Mouse (Mus musculus): ENCODE measurements around the gene Cenpi. TPM values are rescaled to one million over a fixed set of nuclear protein-coding genes. Genes with fewer than 3 reads are reported as not detected.

The Cenpi gene
- 10.6 and 14.0 TPM in 2 replicates for polyA plus RNA-seq (2015; fragmentation: Nextera tagmentation; extraction: Ambion mirVana)

DNA sequence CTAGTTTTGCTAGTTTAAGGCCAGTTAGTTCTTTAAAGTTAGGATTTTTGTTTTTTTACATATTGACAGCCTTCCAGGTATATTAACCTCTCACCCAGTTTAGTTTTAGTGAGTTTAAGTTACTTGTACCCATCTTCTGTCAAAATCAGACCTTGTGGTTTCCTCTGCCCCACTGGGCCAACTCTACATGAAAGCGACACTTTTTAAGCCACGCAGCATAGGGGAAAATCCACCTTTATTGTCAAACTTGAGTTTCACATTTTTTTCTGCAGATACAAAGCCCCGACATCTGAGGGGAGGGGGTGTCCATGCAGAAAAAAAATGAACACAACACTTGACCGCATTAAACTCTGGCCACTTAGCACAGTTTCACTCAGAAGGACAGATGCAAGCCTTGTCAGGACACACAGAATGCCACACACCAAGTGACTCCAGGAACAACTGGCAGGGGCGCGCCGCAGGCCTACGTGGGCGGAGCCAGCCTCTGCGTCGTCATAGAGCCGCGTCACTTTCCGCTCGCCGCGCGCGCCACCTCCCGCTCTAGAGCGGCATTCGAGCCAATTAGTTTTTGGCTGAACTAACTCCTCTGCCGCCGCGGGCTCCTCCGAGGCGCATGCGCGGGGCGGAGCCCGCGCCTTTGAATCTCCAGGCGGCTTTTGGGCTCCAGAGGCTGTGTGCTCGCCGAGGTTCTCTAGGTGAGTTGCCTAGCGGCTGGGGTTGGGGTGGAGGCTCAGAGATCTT, at the start of gene Cenpi:
Gene Cenpi (plus strand): TSS at position 551 of the 741 bp plus-strand sequence.
- 20% methylated on average over 36 of the region's 36 CpGs for WGBS
- Histone ChIP-seq H3K27me3 (replicated peaks; ENCODE audit: control insufficient read depth, insufficient read depth, low read length) (no peaks in the 10 kb centered on the region), H3K4me2 (ENCODE audit: low read length) (peak within 1 kb of the TSS; percentile 60), H3K9ac (replicated peaks; ENCODE audit: low read depth, low read length) (peak within 1 kb of the TSS; percentile 42), H3K4me3 (replicated peaks; ENCODE audit: low read length) (peak within 1 kb of the TSS; percentile 45), H3K9me3 (ENCODE audit: control insufficient read depth, low read length) (no peaks in the 10 kb centered on the region), H3K27ac (ENCODE audit: low read length) (peak within 1 kb of the TSS; percentile 18; the same call in 1 of the 2 replicates), H3K36me3 (ENCODE audit: control insufficient read depth, insufficient read depth) (no peaks in the 10 kb centered on the region), H3K4me1 (replicated peaks; ENCODE audit: control insufficient read depth, insufficient read depth, low read length) (peaks cover 3% of the 10 kb centered on the region; the same call in 1 of the 2 replicates)
- peak; percentile 98 for ATAC-seq

DNA sequence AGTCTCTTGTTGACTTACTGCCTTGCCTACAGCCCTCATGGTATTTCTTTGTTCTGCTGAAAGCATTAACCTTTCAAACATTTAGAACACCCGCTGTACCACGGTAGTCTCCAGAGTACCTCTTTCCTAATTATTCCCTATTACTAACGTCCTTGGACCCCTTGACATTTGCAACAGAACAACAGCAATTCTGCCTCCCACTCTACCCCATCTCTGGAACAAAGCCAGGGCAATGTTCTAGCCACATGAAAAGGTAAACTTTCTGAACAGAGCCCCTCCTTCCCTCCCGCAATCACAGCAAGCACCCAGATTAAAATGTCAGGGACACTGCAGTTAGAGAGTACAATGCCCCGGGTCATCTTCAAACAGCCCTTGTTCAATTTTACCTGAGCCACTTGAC, 46.7 kb upstream of the Cenpi start:
- WGBS, result 60% methylated on average over 5 of the region's 5 CpGs
- no peaks in the 10 kb centered on the region for H3K27me3 ChIP-seq (replicated peaks; ENCODE audit: control insufficient read depth, insufficient read depth, low read length)
- no peaks in the 10 kb centered on the region for H3K36me3 ChIP-seq (ENCODE audit: control insufficient read depth, insufficient read depth)
- no peak for ATAC-seq
- H3K9me3 ChIP-seq (ENCODE audit: control insufficient read depth, low read length), result no peaks in the 10 kb centered on the region
- H3K27ac ChIP-seq (ENCODE audit: low read length), result no peak overlapping the region
- no peak overlapping the region for H3K9ac ChIP-seq (replicated peaks; ENCODE audit: low read depth, low read length)
- H3K4me2 ChIP-seq (ENCODE audit: low read length), result no peak overlapping the region
- H3K4me1 ChIP-seq (replicated peaks; ENCODE audit: control insufficient read depth, insufficient read depth, low read length), result no peaks in the 10 kb centered on the region
- H3K4me3 ChIP-seq (replicated peaks; ENCODE audit: low read length), result no peak overlapping the region

DNA sequence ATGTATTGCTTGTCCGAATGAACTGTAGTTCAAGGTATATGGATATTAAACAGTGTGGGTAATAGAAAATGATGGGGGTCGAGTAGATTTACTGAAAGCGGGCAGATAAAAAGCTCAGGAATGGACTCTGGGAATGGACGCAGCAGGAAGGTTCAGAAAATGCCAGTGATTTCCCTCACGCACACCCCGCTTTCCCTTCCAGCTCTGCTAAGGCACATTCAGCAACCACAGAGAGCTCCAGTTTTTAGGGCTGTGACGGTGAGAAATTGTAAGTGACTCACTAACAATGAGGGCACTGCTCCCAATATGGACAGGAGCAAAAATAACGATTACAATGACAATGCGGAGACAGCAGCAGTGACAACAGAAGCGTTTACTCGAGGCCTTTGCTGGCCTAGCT, 45.8 kb upstream of the Cenpi start:
- 67% methylated on average over 11 of the region's 11 CpGs for WGBS

DNA sequence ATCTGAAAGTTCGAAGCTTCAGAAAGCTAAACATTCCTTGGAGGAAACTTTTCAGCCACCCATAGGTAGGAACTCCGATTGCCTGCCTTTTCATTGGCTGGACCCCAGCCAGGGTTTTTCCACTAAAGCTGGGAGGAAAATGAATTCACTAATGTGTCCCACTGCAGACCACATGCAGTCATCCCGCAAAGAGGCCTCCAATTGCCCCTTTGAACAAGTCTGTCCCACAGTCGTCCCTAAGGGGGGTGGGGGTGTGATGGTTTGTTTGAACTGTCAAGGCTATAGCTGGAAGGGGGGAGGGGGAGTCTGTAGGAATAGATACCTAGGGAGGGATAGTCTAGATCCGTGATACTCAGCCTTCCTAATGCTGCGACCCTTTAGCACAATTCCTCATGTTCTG, 32.2 kb upstream of the Cenpi start:
- no peak overlapping the region for H3K4me2 ChIP-seq (ENCODE audit: low read length)
- no peak overlapping the region for H3K9ac ChIP-seq (replicated peaks; ENCODE audit: low read depth, low read length)
- H3K27ac ChIP-seq (ENCODE audit: low read length), result no peak overlapping the region

More for the DNA sequence above, 45.8 kb upstream of the Cenpi start:
- no peak for ATAC-seq
- H3K9me3 ChIP-seq (ENCODE audit: control insufficient read depth, low read length), result no peaks in the 10 kb centered on the region
- no peak overlapping the region for H3K9ac ChIP-seq (replicated peaks; ENCODE audit: low read depth, low read length)
- no peak overlapping the region for H3K4me2 ChIP-seq (ENCODE audit: low read length)
- H3K27ac ChIP-seq (ENCODE audit: low read length), result no peak overlapping the region
- H3K4me1 ChIP-seq (replicated peaks; ENCODE audit: control insufficient read depth, insufficient read depth, low read length), result no peaks in the 10 kb centered on the region
- H3K27me3 ChIP-seq (replicated peaks; ENCODE audit: control insufficient read depth, insufficient read depth, low read length), result no peaks in the 10 kb centered on the region
- no peak overlapping the region for H3K4me3 ChIP-seq (replicated peaks; ENCODE audit: low read length)
- H3K36me3 ChIP-seq (ENCODE audit: control insufficient read depth, insufficient read depth), result no peaks in the 10 kb centered on the region

GRCm38 (mm10) chrX:134276275-134277160, 31.4 kb upstream of the Cenpi start, which contains the start of gene Trmt2b:
Gene Trmt2b, minus strand, starts transcription at chrX:134276984.
- Histone ChIP-seq H3K9me3 (ENCODE audit: control insufficient read depth, low read length) (no peaks in the 10 kb centered on the region), H3K4me2 (ENCODE audit: low read length) (peak within 1 kb of the TSS; percentile 60), H3K4me3 (replicated peaks; ENCODE audit: low read length) (peak within 1 kb of the TSS; percentile 48), H3K4me1 (replicated peaks; ENCODE audit: control insufficient read depth, insufficient read depth, low read length) (peaks cover 5% of the 10 kb centered on the region), H3K27ac (ENCODE audit: low read length) (peak within 1 kb of the TSS; percentile 33), H3K9ac (replicated peaks; ENCODE audit: low read depth, low read length) (peak within 1 kb of the TSS; percentile 46), H3K36me3 (ENCODE audit: control insufficient read depth, insufficient read depth) (no peaks in the 10 kb centered on the region), H3K27me3 (replicated peaks; ENCODE audit: control insufficient read depth, insufficient read depth, low read length) (no peaks in the 10 kb centered on the region)
- 21% methylated on average over 17 of the region's 26 CpGs for WGBS
- ATAC-seq, result peak; percentile 93

More for the DNA sequence above, 32.2 kb upstream of the Cenpi start:
- H3K4me1 ChIP-seq (replicated peaks; ENCODE audit: control insufficient read depth, insufficient read depth, low read length), result peaks cover 5% of the 10 kb centered on the region
- WGBS, result 23% methylated on average over 6 of the region's 6 CpGs
- no peaks in the 10 kb centered on the region for H3K27me3 ChIP-seq (replicated peaks; ENCODE audit: control insufficient read depth, insufficient read depth, low read length)
- no peaks in the 10 kb centered on the region for H3K36me3 ChIP-seq (ENCODE audit: control insufficient read depth, insufficient read depth)
- no peak overlapping the region for H3K4me3 ChIP-seq (replicated peaks; ENCODE audit: low read length)
- H3K9me3 ChIP-seq (ENCODE audit: control insufficient read depth, low read length), result no peaks in the 10 kb centered on the region
- no peak for ATAC-seq

GRCm38 (mm10) chrX:134280531-134280930, 27.4 kb upstream of the Cenpi start:
- H3K4me3 ChIP-seq (replicated peaks; ENCODE audit: low read length), result no peak overlapping the region
- no peak overlapping the region for H3K27ac ChIP-seq (ENCODE audit: low read length)
- H3K9ac ChIP-seq (replicated peaks; ENCODE audit: low read depth, low read length), result no peak overlapping the region
- ATAC-seq, result no peak
- H3K9me3 ChIP-seq (ENCODE audit: control insufficient read depth, low read length), result no peaks in the 10 kb centered on the region
- 84% methylated on average over 3 of the region's 3 CpGs for WGBS
- no peaks in the 10 kb centered on the region for H3K27me3 ChIP-seq (replicated peaks; ENCODE audit: control insufficient read depth, insufficient read depth, low read length)
- H3K36me3 ChIP-seq (ENCODE audit: control insufficient read depth, insufficient read depth), result no peaks in the 10 kb centered on the region
- peaks cover 5% of the 10 kb centered on the region for H3K4me1 ChIP-seq (replicated peaks; ENCODE audit: control insufficient read depth, insufficient read depth, low read length)
- H3K4me2 ChIP-seq (ENCODE audit: low read length), result no peak overlapping the region

DNA sequence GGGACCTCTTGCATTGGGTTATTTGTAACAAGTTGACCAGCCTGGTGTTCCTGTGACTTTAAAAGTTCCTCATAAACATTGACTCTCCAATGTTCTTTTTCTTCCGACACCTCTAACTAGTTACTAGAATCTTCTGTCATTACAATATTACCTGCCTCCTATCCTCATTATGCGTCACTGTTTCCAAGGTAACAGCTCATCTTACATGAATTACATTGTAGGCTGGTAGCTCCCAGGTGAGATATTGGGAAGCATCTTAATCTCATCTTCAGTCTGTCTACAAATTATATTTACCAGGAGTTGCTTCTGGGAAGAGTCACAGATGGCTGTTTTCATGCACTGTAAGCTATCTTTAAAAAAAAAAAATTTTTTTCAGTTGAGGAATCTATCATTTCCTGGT, 22.8 kb upstream of the Cenpi start:
- Histone ChIP-seq H3K27me3 (replicated peaks; ENCODE audit: control insufficient read depth, insufficient read depth, low read length) (no peaks in the 10 kb centered on the region), H3K27ac (ENCODE audit: low read length) (no peak overlapping the region), H3K36me3 (ENCODE audit: control insufficient read depth, insufficient read depth) (no peaks in the 10 kb centered on the region), H3K4me1 (replicated peaks; ENCODE audit: control insufficient read depth, insufficient read depth, low read length) (no peaks in the 10 kb centered on the region), H3K4me2 (ENCODE audit: low read length) (no peak overlapping the region), H3K9me3 (ENCODE audit: control insufficient read depth, low read length) (no peaks in the 10 kb centered on the region), H3K4me3 (replicated peaks; ENCODE audit: low read length) (no peak overlapping the region), H3K9ac (replicated peaks; ENCODE audit: low read depth, low read length) (no peak overlapping the region)
- 61% methylated on average over 2 of the region's 2 CpGs for WGBS
- ATAC-seq, result no peak

DNA sequence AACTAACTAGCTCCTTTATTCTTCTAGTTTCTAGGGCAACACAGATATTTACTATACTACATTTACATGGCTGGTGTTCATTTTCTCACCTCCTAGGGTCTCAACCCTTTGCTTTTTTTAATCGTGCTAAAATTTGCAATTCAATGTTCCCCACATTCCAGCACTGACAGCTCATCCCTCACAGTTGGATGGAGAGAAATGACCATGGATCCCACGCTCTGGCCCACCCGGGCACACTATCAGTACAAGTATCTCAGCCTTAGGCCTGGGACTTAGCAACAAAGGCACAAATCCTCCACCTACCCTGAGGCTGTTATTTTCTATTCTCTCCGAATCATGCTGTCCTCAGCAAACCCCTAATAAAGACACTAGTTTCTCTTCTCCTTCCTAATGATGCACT, 22.1 kb upstream of the Cenpi start:
- Histone ChIP-seq H3K27ac (ENCODE audit: low read length) (no peak overlapping the region), H3K4me2 (ENCODE audit: low read length) (no peak overlapping the region), H3K9ac (replicated peaks; ENCODE audit: low read depth, low read length) (no peak overlapping the region), H3K36me3 (ENCODE audit: control insufficient read depth, insufficient read depth) (no peaks in the 10 kb centered on the region), H3K4me3 (replicated peaks; ENCODE audit: low read length) (no peak overlapping the region), H3K4me1 (replicated peaks; ENCODE audit: control insufficient read depth, insufficient read depth, low read length) (no peaks in the 10 kb centered on the region), H3K9me3 (ENCODE audit: control insufficient read depth, low read length) (no peaks in the 10 kb centered on the region), H3K27me3 (replicated peaks; ENCODE audit: control insufficient read depth, insufficient read depth, low read length) (no peaks in the 10 kb centered on the region)
- ATAC-seq, result peak; percentile 28; the same call in 1 of the 2 replicates
- 23% methylated on average over 4 of the region's 4 CpGs for WGBS

- no peak for ATAC-seq
- Histone ChIP-seq H3K9ac (replicated peaks; ENCODE audit: low read depth, low read length) (no peak overlapping the region), H3K4me3 (replicated peaks; ENCODE audit: low read length) (no peak overlapping the region), H3K4me2 (ENCODE audit: low read length) (no peak overlapping the region), H3K27me3 (replicated peaks; ENCODE audit: control insufficient read depth, insufficient read depth, low read length) (no peaks in the 10 kb centered on the region), H3K4me1 (replicated peaks; ENCODE audit: control insufficient read depth, insufficient read depth, low read length) (no peaks in the 10 kb centered on the region), H3K27ac (ENCODE audit: low read length) (no peak overlapping the region), H3K36me3 (ENCODE audit: control insufficient read depth, insufficient read depth) (no peaks in the 10 kb centered on the region), H3K9me3 (ENCODE audit: control insufficient read depth, low read length) (no peaks in the 10 kb centered on the region)
- 92% methylated on average over 2 of the region's 2 CpGs for WGBS
These were observed 20.6 kb upstream of the Cenpi start for GRCm38 (mm10) chrX:134287305-134287704.
